Mouse (Mus musculus): ENCODE data around the gene Znrf1. TPM values are rescaled to one million over a fixed set of nuclear protein-coding genes. Genes with fewer than 3 reads are reported as not detected.

The Znrf1 gene
- total and polyA plus RNA-seq, 3 experiments: 34.7 to 105 (median 37.3) TPM

GRCm38 (mm10) chr8:111631589-111631988 lies 95.7 kb downstream of the Znrf1 start:
- DNase-seq: no peak

GRCm38 (mm10) chr8:111632976-111633375 lies 97.1 kb downstream of the Znrf1 start:
- no peak for DNase-seq

GRCm38 (mm10) chr8:111638086-111638485 lies 102.2 kb downstream of the Znrf1 start:
- DNase-seq: peak; percentile 21

GRCm38 (mm10) chr8:111641064-111641463 lies 105.2 kb downstream of the Znrf1 start:
- DNase-seq: no peak

- DNase-seq: peak; percentile 30
These were observed 106.6 kb downstream of the Znrf1 start for GRCm38 (mm10) chr8:111642496-111642895.

- no peak for DNase-seq
These were observed 107.0 kb downstream of the Znrf1 start for GRCm38 (mm10) chr8:111642939-111643263.

- DNase-seq: peak; percentile 94
These were observed 107.6 kb downstream of the Znrf1 start, which contains the start of gene Zfp1 for GRCm38 (mm10) chr8:111643264-111644141. Gene Zfp1 (plus strand): TSS chr8:111643401.

GRCm38 (mm10) chr8:111644286-111645051 lies 108.6 kb downstream of the Znrf1 start:
- peak; percentile 21 for DNase-seq

GRCm38 (mm10) chr8:111645715-111646114 lies 109.8 kb downstream of the Znrf1 start:
- no peak for DNase-seq

- no peak for DNase-seq
These were observed 112.9 kb downstream of the Znrf1 start for GRCm38 (mm10) chr8:111648834-111649233.

- no peak for DNase-seq
These were observed 114.8 kb downstream of the Znrf1 start for GRCm38 (mm10) chr8:111650651-111651050.

GRCm38 (mm10) chr8:111653524-111653923 lies 117.6 kb downstream of the Znrf1 start:
- DNase-seq: no peak

- no peak for DNase-seq
These were observed 121.5 kb downstream of the Znrf1 start for GRCm38 (mm10) chr8:111657312-111657854.

- peak; percentile 45 for DNase-seq
These were observed 123.0 kb downstream of the Znrf1 start for GRCm38 (mm10) chr8:111658819-111659423.

GRCm38 (mm10) chr8:111662473-111662872 lies 126.6 kb downstream of the Znrf1 start:
- peak; percentile 82 for DNase-seq

- DNase-seq: peak; percentile 33
These were observed 130.9 kb downstream of the Znrf1 start for GRCm38 (mm10) chr8:111666751-111667150.

Other genes starting within 250 kb of the Znrf1 start
- gene Rfwd3, start 235.9 kb upstream of the Znrf1 start, total RNA-seq (2021): 10 to 100 TPM; 50.1 to 54.4 TPM
- 11.6 and 13.6 TPM in 2 replicates for gene Rfwd3, start 235.9 kb upstream of the Znrf1 start, polyA plus RNA-seq (2012; rRNA removed)
- gene Mlkl, start 197.9 kb upstream of the Znrf1 start, total RNA-seq (2021): 10 to 100 TPM in 1 of 2 experiments, 1 to 10 TPM in 1; 8.4 to 25.0 TPM
- gene Mlkl, start 197.9 kb upstream of the Znrf1 start, polyA plus RNA-seq (2012; rRNA removed): 1.1 and 2.0 TPM in 2 replicates
- 1 to 10 TPM in 1 of 2 experiments, under 1 TPM in 1; 0.21 to 4.7 TPM for gene Fa2h, start 142.3 kb upstream of the Znrf1 start, total RNA-seq (2021)
- gene Fa2h, start 142.3 kb upstream of the Znrf1 start, polyA plus RNA-seq (2012; rRNA removed): 19.0 and 37.5 TPM in 2 replicates
- gene Wdr59, start 14.0 kb upstream of the Znrf1 start, total RNA-seq (2021): 10 to 100 TPM; 10.6 to 12.4 TPM
- gene Wdr59, start 14.0 kb upstream of the Znrf1 start, polyA plus RNA-seq (2012; rRNA removed): 5.1 and 7.2 TPM in 2 replicates
- 10 to 100 TPM; 64.5 to 82.1 TPM for gene Ldhd, start 94.3 kb downstream of the Znrf1 start, total RNA-seq (2021)
- 89.4 and 93.5 TPM in 2 replicates for gene Ldhd, start 94.3 kb downstream of the Znrf1 start, polyA plus RNA-seq (2012; rRNA removed)
- 1 to 10 TPM; 6.1 to 9.8 TPM for gene Zfp1, start 107.3 kb downstream of the Znrf1 start, total RNA-seq (2021)
- gene Zfp1, start 107.3 kb downstream of the Znrf1 start, polyA plus RNA-seq (2012; rRNA removed): 5.3 and 5.6 TPM in 2 replicates
- gene Ctrb1, start 154.9 kb downstream of the Znrf1 start, total RNA-seq (2021): under 1 TPM in 1 of 2 experiments, not detected in 1; 0.90 TPM
- 0.51 and 0.67 TPM in 2 replicates for gene Ctrb1, start 154.9 kb downstream of the Znrf1 start, polyA plus RNA-seq (2012; rRNA removed)
- 10 to 100 TPM; 76.9 to 91.2 TPM for gene Bcar1, start 207.7 kb downstream of the Znrf1 start, total RNA-seq (2021)
- gene Bcar1, start 207.7 kb downstream of the Znrf1 start, polyA plus RNA-seq (2012; rRNA removed): 204 and 210 TPM in 2 replicates

All from adrenal gland, adult 2 months (tissue).